Mouse (Mus musculus): ENCODE measurements at regions not wholly inside any gene's neighbourhood (a gene's known extent, or its start where the extent isn't known, plus 50 kb on each side); places are given as distances from the start of the nearest gene placed in this dataset.

GRCm38 (mm10) chr4:56230451-56230850 is 509.4 kb upstream of the Gm26657 start:
- TF ChIP-seq CTCF (IDR thresholded peaks at IDR 0.05; ENCODE audit: low read depth) = no peak
- no peak for TF ChIP-seq EP300 (optimal IDR thresholded peaks at IDR 0.05)

Data from stomach, postnatal 0 days (tissue).